Mouse (Mus musculus): Measurements from ENCODE around the gene Trir.
A peak's percentile ranks its signal among the peaks of the same experiment; 100 is the strongest.

DNA sequence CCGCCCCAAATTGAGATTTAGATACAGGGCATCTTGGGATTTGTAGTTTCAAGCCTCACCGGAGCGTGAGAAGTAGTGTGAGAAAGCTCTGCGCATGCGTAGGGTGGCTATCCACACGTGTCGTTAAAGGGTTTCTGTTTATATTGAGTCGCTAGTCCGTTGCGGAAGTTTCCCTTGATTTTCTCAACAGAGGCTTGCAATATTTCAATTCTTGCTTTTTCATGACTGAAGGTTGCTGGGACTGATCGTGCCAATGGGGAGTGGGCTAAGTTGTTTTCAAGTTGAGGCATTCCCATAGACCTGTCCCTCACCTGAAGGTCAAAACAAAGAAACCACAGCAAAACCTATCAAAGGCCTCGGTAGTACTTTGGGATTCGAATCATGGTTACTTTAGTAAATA, 8.1 kb downstream of the Trir start:
- no peak for TF ChIP-seq CTCF (IDR thresholded peaks at IDR 0.05; ENCODE audit: borderline replicate concordance, insufficient read depth, low read length)
- TF ChIP-seq POLR2A (IDR thresholded peaks at IDR 0.05; ENCODE audit: low read depth, low read length): peak; percentile 27; the same call in 1 of the 2 replicates

Measured in embryonic fibroblast, embryonic 13.5 days (primary cell).